Mouse (Mus musculus) layer of hippocampus, postnatal 14 days (tissue): ENCODE measurements around the gene Gmpr. TPM values are rescaled to one million over a fixed set of nuclear protein-coding genes. Genes with fewer than 3 reads are reported as not detected.

Source experiments
- DNase-seq, 2 experiments: peaks; one replicate each; pipeline ENCODE4 v3.0.0; 2021 to 2022; ENCODE audit warnings: low spot score in 2 of 2, mixed read lengths in 1 of 2
- total RNA-seq, 2 experiments: library from RNA; stranded (reverse); gene quantifications; 2 replicates each; pipeline ENCODE4 v1.2.3; 2021

Gene Gmpr
- total RNA-seq, 2 experiments from 2014 or later, result 60.1 to 60.7 TPM

GRCm38 (mm10) chr13:45538091-45538490 is 30.8 kb downstream of the Gmpr start:
- no peak for DNase-seq

GRCm38 (mm10) chr13:45538532-45539204 is 31.4 kb downstream of the Gmpr start:
- DNase-seq, result peak; percentile 30 to 82

- DNase-seq, result peak; percentile 81 to 88
These were observed 31.9 kb downstream of the Gmpr start for GRCm38 (mm10) chr13:45539205-45539568.

GRCm38 (mm10) chr13:45545974-45546373 is 38.7 kb downstream of the Gmpr start:
- DNase-seq, result no peak

- DNase-seq, result no peak
These were observed 39.7 kb downstream of the Gmpr start for GRCm38 (mm10) chr13:45546946-45547345.

GRCm38 (mm10) chr13:45547549-45547948 is 40.3 kb downstream of the Gmpr start:
- no peak for DNase-seq

- no peak for DNase-seq
These were observed 46.4 kb downstream of the Gmpr start for GRCm38 (mm10) chr13:45553674-45554073.

- DNase-seq, result no peak
These were observed 51.1 kb downstream of the Gmpr start for GRCm38 (mm10) chr13:45558367-45558766.

- no peak for DNase-seq
These were observed 52.0 kb downstream of the Gmpr start for GRCm38 (mm10) chr13:45559258-45559657.

GRCm38 (mm10) chr13:45560543-45560942 is 53.3 kb downstream of the Gmpr start:
- no peak for DNase-seq

- DNase-seq, result no peak
These were observed 54.8 kb downstream of the Gmpr start for GRCm38 (mm10) chr13:45562011-45562410.

GRCm38 (mm10) chr13:45564946-45565345 is 57.7 kb downstream of the Gmpr start:
- DNase-seq, result no peak

GRCm38 (mm10) chr13:45569932-45570331 is 62.7 kb downstream of the Gmpr start:
- no peak for DNase-seq

- DNase-seq, result peak; percentile 90 to 92
These were observed 64.6 kb downstream of the Gmpr start for GRCm38 (mm10) chr13:45571795-45572262.

GRCm38 (mm10) chr13:45572768-45573167 is 65.5 kb downstream of the Gmpr start:
- DNase-seq, result peak; percentile 66 to 73

GRCm38 (mm10) chr13:45576185-45576584 is 68.9 kb downstream of the Gmpr start:
- DNase-seq, result no peak

- no peak for DNase-seq
These were observed 70.1 kb downstream of the Gmpr start for GRCm38 (mm10) chr13:45577366-45577765.

GRCm38 (mm10) chr13:45577784-45578183 is 70.5 kb downstream of the Gmpr start:
- DNase-seq, result no peak

- DNase-seq, result no peak
These were observed 72.5 kb downstream of the Gmpr start for GRCm38 (mm10) chr13:45579751-45580150.

GRCm38 (mm10) chr13:45582294-45582693 is 75.0 kb downstream of the Gmpr start:
- DNase-seq, result peak in 1 of 2 experiments; percentile 37

- DNase-seq, result no peak
These were observed 75.8 kb downstream of the Gmpr start for GRCm38 (mm10) chr13:45583061-45583460.

- no peak for DNase-seq
These were observed 83.7 kb downstream of the Gmpr start for GRCm38 (mm10) chr13:45590898-45591297.

- DNase-seq, result no peak
These were observed 86.7 kb downstream of the Gmpr start for GRCm38 (mm10) chr13:45593914-45594313.
